ENCODE assay signal across 8 mouse cellular contexts in genomic region chr9:77751091-77751521, GRCm38 (mm10). TPM values are rescaled to one million over a fixed set of nuclear protein-coding genes. Genes with fewer than 3 reads are reported as not detected.
A peak's percentile ranks its signal among the peaks of the same experiment; 100 is the strongest.
DNase-seq lines count a peak whose midpoint lies in the region; ATAC-seq and TF ChIP-seq lines count a peak whose summit lies in the region.

No protein-coding gene starts in this region.

- TF ChIP-seq CTCF in E14TG2a.4 (conservative IDR thresholded peaks at IDR 0.05; ENCODE audit: low read length) = no peak

- H3K4me1 ChIP-seq in heart, embryonic 13.5 days = peaks cover 29% of the 10 kb centered on the region
- peaks cover 28% of the 10 kb centered on the region for H3K4me1 ChIP-seq in E14TG2a.4 (replicated peaks; ENCODE audit: low read depth, low read length)
- no peaks in the 10 kb centered on the region; the same call in 1 of the 2 replicates for H3K4me1 ChIP-seq in forebrain, embryonic 11.5 days (replicated peaks; ENCODE audit: control insufficient read depth, insufficient read depth, low read length)
- peaks cover 20% of the 10 kb centered on the region for H3K4me1 ChIP-seq in limb, embryonic 13.5 days
- peaks cover 18% of the 10 kb centered on the region for H3K4me1 ChIP-seq in neural tube, embryonic 15.5 days

- WGBS in heart, embryonic 13.5 days = 2% methylated on average over 12 of the region's 12 CpGs
- WGBS in forebrain, embryonic 11.5 days = under 1% methylated on average over 12 of the region's 12 CpGs
- WGBS in limb, embryonic 13.5 days = 1% methylated on average over 12 of the region's 12 CpGs
- WGBS in neural tube, embryonic 15.5 days = under 1% methylated on average over 12 of the region's 12 CpGs

- peak overlapping the region; percentile 95 for H3K4me2 ChIP-seq in heart, embryonic 13.5 days
- peak overlapping the region; percentile 71 for H3K4me2 ChIP-seq in forebrain, embryonic 11.5 days (ENCODE audit: low read depth, low read length, severe bottlenecking)
- peak overlapping the region; percentile 75 for H3K4me2 ChIP-seq in limb, embryonic 13.5 days (replicated peaks)
- peak overlapping the region; percentile 63 for H3K4me2 ChIP-seq in neural tube, embryonic 15.5 days

- ATAC-seq in heart, embryonic 13.5 days (ENCODE audit: extremely low read depth, insufficient number of reproducible peaks, low FRiP score, low TSS enrichment) = no peak
- no peak for ATAC-seq in forebrain, embryonic 11.5 days (replicated peaks; ENCODE audit: low FRiP score)
- no peak for ATAC-seq in limb, embryonic 13.5 days (ENCODE audit: low FRiP score, low read depth)
- ATAC-seq in neural tube, embryonic 15.5 days (ENCODE audit: low FRiP score) = peak; percentile 29

- H3K9me3 ChIP-seq in heart, embryonic 13.5 days = no peaks in the 10 kb centered on the region
- peaks cover 10% of the 10 kb centered on the region for H3K9me3 ChIP-seq in E14TG2a.4 (ENCODE audit: low read length)
- no peaks in the 10 kb centered on the region for H3K9me3 ChIP-seq in forebrain, embryonic 11.5 days (ENCODE audit: control insufficient read depth, low read length)
- H3K9me3 ChIP-seq in limb, embryonic 13.5 days = no peaks in the 10 kb centered on the region
- H3K9me3 ChIP-seq in neural tube, embryonic 15.5 days (replicated peaks) = no peaks in the 10 kb centered on the region

- H3K36me3 ChIP-seq in heart, embryonic 13.5 days = no peaks in the 10 kb centered on the region
- H3K36me3 ChIP-seq in E14TG2a.4 (ENCODE audit: insufficient read depth, low read length) = 0 out of 2 replicates have a peak, but pooled peaks cover under 1% of the 10 kb centered on the region
- no peaks in the 10 kb centered on the region for H3K36me3 ChIP-seq in forebrain, embryonic 11.5 days (ENCODE audit: control insufficient read depth, insufficient read depth, low read length)
- no peaks in the 10 kb centered on the region for H3K36me3 ChIP-seq in limb, embryonic 13.5 days
- H3K36me3 ChIP-seq in neural tube, embryonic 15.5 days = no peaks in the 10 kb centered on the region

- H3K27ac ChIP-seq in heart, embryonic 13.5 days (replicated peaks) = peak overlapping the region; percentile 93
- peak overlapping the region; percentile 82 for H3K27ac ChIP-seq in forebrain, embryonic 11.5 days (ENCODE audit: low read depth, low read length)
- H3K27ac ChIP-seq in limb, embryonic 13.5 days = peak overlapping the region; percentile 74
- peak overlapping the region; percentile 92 for H3K27ac ChIP-seq in neural tube, embryonic 15.5 days (replicated peaks)

- DNase-seq in heart, postnatal 36 days = no peak
- DNase-seq in forebrain, embryonic 11.5 days (ENCODE audit: low spot score) = no peak
- DNase-seq in left cerebral cortex, adult 9 months (ENCODE audit: low spot score in 2 of 2) = no peak
- no peak for DNase-seq in kidney, adult 11 months

- H3K27me3 ChIP-seq in heart, embryonic 13.5 days (replicated peaks) = no peaks in the 10 kb centered on the region
- H3K27me3 ChIP-seq in E14TG2a.4 (ENCODE audit: insufficient read depth, low read length) = peaks cover 4% of the 10 kb centered on the region; the same call in 1 of the 2 replicates
- H3K27me3 ChIP-seq in forebrain, embryonic 11.5 days (ENCODE audit: control insufficient read depth, insufficient read depth, low read length) = no peaks in the 10 kb centered on the region
- H3K27me3 ChIP-seq in limb, embryonic 13.5 days = no peaks in the 10 kb centered on the region
- H3K27me3 ChIP-seq in neural tube, embryonic 15.5 days (replicated peaks) = no peaks in the 10 kb centered on the region

- peak overlapping the region; percentile 89 for H3K9ac ChIP-seq in heart, embryonic 13.5 days
- peak overlapping the region; percentile 72 for H3K9ac ChIP-seq in forebrain, embryonic 11.5 days (ENCODE audit: low read length)
- peak overlapping the region; percentile 73 for H3K9ac ChIP-seq in limb, embryonic 13.5 days
- peak overlapping the region; percentile 72 for H3K9ac ChIP-seq in neural tube, embryonic 15.5 days (replicated peaks)

- peak overlapping the region; percentile 74 for H3K4me3 ChIP-seq in heart, embryonic 13.5 days
- peak overlapping the region; percentile 81 for H3K4me3 ChIP-seq in E14TG2a.4 (replicated peaks; ENCODE audit: low read length)
- H3K4me3 ChIP-seq in forebrain, embryonic 11.5 days (ENCODE audit: low read depth, low read length) = peak overlapping the region; percentile 57
- peak overlapping the region; percentile 64 for H3K4me3 ChIP-seq in limb, embryonic 13.5 days
- peak overlapping the region; percentile 67 for H3K4me3 ChIP-seq in neural tube, embryonic 15.5 days (replicated peaks)

- intact Hi-C loops in heart, postnatal 36 days (cut with DNase I) = loop anchor here (5.0 kb wide), 2 partner anchors 94 to 209 kb away; partner anchors contain the start of gene Lrrc1

RNA-seq across cellular contexts. Expression of gene Gclc, which starts 3.2 kb away (rescaled TPM):
- polyA plus RNA-seq in heart, embryonic 13.5 days (2015; fragmentation: Nextera tagmentation; extraction: Ambion mirVana) = 7.6 and 8.3 TPM in 2 replicates
- 10 to 100 TPM in 1 of 2 experiments, 1 to 10 TPM in 1; 9.4 to 13.8 TPM for total RNA-seq in heart, postnatal 36 days (2021)
- polyA plus RNA-seq in forebrain, embryonic 11.5 days (2014; fragmentation: Nextera tagmentation; extraction: Ambion mirVana) = 23.6 and 24.7 TPM in 2 replicates
- polyA plus RNA-seq in limb, embryonic 13.5 days (2015; fragmentation: Nextera tagmentation; extraction: Ambion mirVana) = 11.0 and 11.4 TPM in 2 replicates
- 15.2 and 17.2 TPM in 2 replicates for polyA plus RNA-seq in neural tube, embryonic 15.5 days (2015; fragmentation: Nextera tagmentation; extraction: Ambion mirVana)
